Mouse (Mus musculus): ENCODE results near the gene Syne2. TPM values are rescaled to one million over a fixed set of nuclear protein-coding genes. Genes with fewer than 3 reads are reported as not detected.

Syne2 gene
- total RNA-seq, 1 experiment, result 15.0 TPM

GRCm38 (mm10) chr12:75853559-75853958 lies 35.6 kb downstream of the Syne2 start:
- H3K4me1 ChIP-seq (ENCODE audit: control insufficient read depth in 2 of 2, insufficient read depth in 2 of 2, low read length in 2 of 2, poor library complexity in 1 of 2), result no peaks in the 10 kb centered on the region
- TF ChIP-seq HCFC1 (IDR thresholded peaks at IDR 0.05; ENCODE audit: borderline replicate concordance, insufficient read depth, low read length) (no peak), ZC3H11A (IDR thresholded peaks at IDR 0.05; ENCODE audit: borderline replicate concordance, low read depth, low read length) (no peak), MAFK (IDR thresholded peaks at IDR 0.05; ENCODE audit: insufficient read depth, low read depth, low read length) (no peak)
- no peaks in the 10 kb centered on the region for H3K9me3 ChIP-seq (ENCODE audit: control insufficient read depth, insufficient read depth, low read depth, low read length)
- H3K36me3 ChIP-seq (ENCODE audit: control insufficient read depth, insufficient read depth, low read length, poor library complexity, severe bottlenecking), result no peaks in the 10 kb centered on the region
- H3K9ac ChIP-seq (ENCODE audit: insufficient read depth, low read depth, low read length, poor library complexity, severe bottlenecking), result no peak overlapping the region
- DNase-seq (ENCODE audit: low read depth, low spot score), result no peak
- in situ Hi-C loops (cut with MboI; ENCODE audit: low sequenced_read_pairs in 2 of 2, unreplicated experiment in 2 of 2), result no loop called here
- H3K27ac ChIP-seq (ENCODE audit: insufficient read depth, low read depth, low read length, poor library complexity, severe bottlenecking), result no peak overlapping the region
- no peak overlapping the region for H3K4me3 ChIP-seq (ENCODE audit: insufficient read depth in 1 of 2, low read depth in 1 of 2, low read length in 2 of 2, poor library complexity in 1 of 2, severe bottlenecking in 1 of 2)

GRCm38 (mm10) chr12:75855051-75855453 lies 37.1 kb downstream of the Syne2 start:
- Histone ChIP-seq H3K27ac (ENCODE audit: insufficient read depth, low read depth, low read length, poor library complexity, severe bottlenecking) (no peak overlapping the region), H3K4me3 (ENCODE audit: insufficient read depth in 1 of 2, low read depth in 1 of 2, low read length in 2 of 2, poor library complexity in 1 of 2, severe bottlenecking in 1 of 2) (no peak overlapping the region), H3K9me3 (ENCODE audit: control insufficient read depth, insufficient read depth, low read depth, low read length) (no peaks in the 10 kb centered on the region), H3K36me3 (ENCODE audit: control insufficient read depth, insufficient read depth, low read length, poor library complexity, severe bottlenecking) (no peaks in the 10 kb centered on the region), H3K9ac (ENCODE audit: insufficient read depth, low read depth, low read length, poor library complexity, severe bottlenecking) (no peak overlapping the region), H3K4me1 (ENCODE audit: control insufficient read depth in 2 of 2, insufficient read depth in 2 of 2, low read length in 2 of 2, poor library complexity in 1 of 2) (no peaks in the 10 kb centered on the region)
- in situ Hi-C loops (cut with MboI; ENCODE audit: low sequenced_read_pairs in 2 of 2, unreplicated experiment in 2 of 2), result no loop called here
- no peak for TF ChIP-seq HCFC1 (IDR thresholded peaks at IDR 0.05; ENCODE audit: borderline replicate concordance, insufficient read depth, low read length)
- TF ChIP-seq CHD2 (IDR thresholded peaks at IDR 0.05; ENCODE audit: low read depth, low read length), result no peak
- no peak for TF ChIP-seq MAFK (IDR thresholded peaks at IDR 0.05; ENCODE audit: insufficient read depth, low read depth, low read length)
- TF ChIP-seq ZNF384 (IDR thresholded peaks at IDR 0.05; ENCODE audit: low read depth, low read length), result no peak
- TF ChIP-seq ZC3H11A (IDR thresholded peaks at IDR 0.05; ENCODE audit: borderline replicate concordance, low read depth, low read length), result no peak
- DNase-seq (ENCODE audit: low read depth, low spot score), result no peak

- DNase-seq (ENCODE audit: low read depth, low spot score), result no peak
- H3K4me1 ChIP-seq (ENCODE audit: control insufficient read depth in 2 of 2, insufficient read depth in 2 of 2, low read length in 2 of 2, poor library complexity in 1 of 2), result no peaks in the 10 kb centered on the region
- no peaks in the 10 kb centered on the region for H3K9me3 ChIP-seq (ENCODE audit: control insufficient read depth, insufficient read depth, low read depth, low read length)
- in situ Hi-C loops (cut with MboI; ENCODE audit: low sequenced_read_pairs in 2 of 2, unreplicated experiment in 2 of 2), result no loop called here
- no peak overlapping the region for H3K9ac ChIP-seq (ENCODE audit: insufficient read depth, low read depth, low read length, poor library complexity, severe bottlenecking)
- H3K36me3 ChIP-seq (ENCODE audit: control insufficient read depth, insufficient read depth, low read length, poor library complexity, severe bottlenecking), result no peaks in the 10 kb centered on the region
- H3K27ac ChIP-seq (ENCODE audit: insufficient read depth, low read depth, low read length, poor library complexity, severe bottlenecking), result no peak overlapping the region
- TF ChIP-seq MAFK (IDR thresholded peaks at IDR 0.05; ENCODE audit: insufficient read depth, low read depth, low read length) (no peak), ZC3H11A (IDR thresholded peaks at IDR 0.05; ENCODE audit: borderline replicate concordance, low read depth, low read length) (no peak), CHD2 (IDR thresholded peaks at IDR 0.05; ENCODE audit: low read depth, low read length) (no peak), ZNF384 (IDR thresholded peaks at IDR 0.05; ENCODE audit: low read depth, low read length) (no peak), HCFC1 (IDR thresholded peaks at IDR 0.05; ENCODE audit: borderline replicate concordance, insufficient read depth, low read length) (no peak)
- H3K4me3 ChIP-seq (ENCODE audit: insufficient read depth in 1 of 2, low read depth in 1 of 2, low read length in 2 of 2, poor library complexity in 1 of 2, severe bottlenecking in 1 of 2), result no peak overlapping the region
Measured at GRCm38 (mm10) chr12:75855621-75856020, 37.7 kb downstream of the Syne2 start.

DNA sequence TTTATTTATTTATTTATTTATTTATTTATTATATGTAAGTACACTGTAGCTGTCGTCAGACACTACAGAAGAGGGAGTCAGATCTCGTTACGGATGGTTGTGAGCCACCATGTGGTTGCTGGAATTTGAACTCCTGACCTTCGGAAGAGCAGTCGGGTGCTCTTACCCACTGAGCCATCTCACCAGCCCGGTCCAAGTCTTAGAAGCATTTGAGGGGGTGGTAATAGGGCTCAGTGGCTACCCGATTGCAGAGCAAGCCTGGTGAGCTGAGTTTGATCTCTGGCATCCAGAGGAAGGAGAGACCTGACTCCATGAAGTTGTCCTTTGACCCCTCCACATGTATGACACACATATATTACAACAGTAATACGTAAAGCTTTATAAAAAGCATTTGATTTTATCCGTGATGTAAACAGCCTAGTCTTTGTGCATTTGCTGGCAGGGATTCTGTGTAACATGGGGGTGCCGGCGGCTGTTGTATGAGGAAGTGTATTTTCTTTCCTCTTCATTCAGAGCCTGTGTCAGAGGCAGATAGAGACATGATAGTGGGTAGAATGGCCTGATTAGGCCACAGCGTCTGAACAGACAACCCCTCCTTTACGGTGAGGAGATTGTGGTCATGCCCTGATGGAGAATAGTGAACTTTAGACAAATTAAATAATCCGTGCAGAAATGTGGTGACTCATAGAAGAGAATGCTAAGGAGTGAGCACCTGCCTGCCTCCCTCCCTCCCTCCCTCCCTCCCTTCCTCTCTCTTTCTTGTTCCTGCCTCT lies 38.3 kb downstream of the Syne2 start:
- Histone ChIP-seq H3K9ac (ENCODE audit: insufficient read depth, low read depth, low read length, poor library complexity, severe bottlenecking) (no peak overlapping the region), H3K4me3 (ENCODE audit: insufficient read depth in 1 of 2, low read depth in 1 of 2, low read length in 2 of 2, poor library complexity in 1 of 2, severe bottlenecking in 1 of 2) (no peak overlapping the region), H3K36me3 (ENCODE audit: control insufficient read depth, insufficient read depth, low read length, poor library complexity, severe bottlenecking) (no peaks in the 10 kb centered on the region), H3K4me1 (ENCODE audit: control insufficient read depth in 2 of 2, insufficient read depth in 2 of 2, low read length in 2 of 2, poor library complexity in 1 of 2) (no peaks in the 10 kb centered on the region), H3K9me3 (ENCODE audit: control insufficient read depth, insufficient read depth, low read depth, low read length) (no peaks in the 10 kb centered on the region), H3K27ac (ENCODE audit: insufficient read depth, low read depth, low read length, poor library complexity, severe bottlenecking) (no peak overlapping the region)
- in situ Hi-C loops (cut with MboI; ENCODE audit: low sequenced_read_pairs in 2 of 2, unreplicated experiment in 2 of 2), result no loop called here
- no peak for DNase-seq (ENCODE audit: low read depth, low spot score)
- no peak for TF ChIP-seq ZNF384 (IDR thresholded peaks at IDR 0.05; ENCODE audit: low read depth, low read length)
- no peak for TF ChIP-seq HCFC1 (IDR thresholded peaks at IDR 0.05; ENCODE audit: borderline replicate concordance, insufficient read depth, low read length)
- TF ChIP-seq MAFK (IDR thresholded peaks at IDR 0.05; ENCODE audit: insufficient read depth, low read depth, low read length), result no peak
- no peak for TF ChIP-seq CHD2 (IDR thresholded peaks at IDR 0.05; ENCODE audit: low read depth, low read length)
- TF ChIP-seq ZC3H11A (IDR thresholded peaks at IDR 0.05; ENCODE audit: borderline replicate concordance, low read depth, low read length), result no peak

Measured in ES-E14 (cell line).